Mouse (Mus musculus): ENCODE data around the gene Myo1b. TPM values are rescaled to one million over a fixed set of nuclear protein-coding genes. Genes with fewer than 3 reads are reported as not detected.

Gene Myo1b
- polyA plus RNA-seq, 1 experiment from 2014 or later: 87.7 TPM

GRCm38 (mm10) chr1:51769815-51770503, 145.9 kb downstream of the Myo1b start:
- no peak for ATAC-seq (ENCODE audit: low read depth)
- Histone ChIP-seq H3K27ac (replicated peaks; ENCODE audit: low read depth, low read length) (no peak overlapping the region), H3K4me1 (ENCODE audit: control insufficient read depth, insufficient read depth, low read length) (no peaks in the 10 kb centered on the region), H3K4me2 (ENCODE audit: low read depth, low read length) (no peak overlapping the region), H3K9ac (ENCODE audit: low read depth, low read length) (no peak overlapping the region), H3K27me3 (replicated peaks; ENCODE audit: control insufficient read depth, insufficient read depth, low read length) (no peaks in the 10 kb centered on the region), H3K36me3 (ENCODE audit: control insufficient read depth, insufficient read depth, low read length) (peaks cover 76% of the 10 kb centered on the region), H3K9me3 (ENCODE audit: control insufficient read depth, low read length) (no peaks in the 10 kb centered on the region), H3K4me3 (ENCODE audit: low read depth, low read length) (no peak overlapping the region)
- WGBS: 91% methylated on average over 12 of the region's 12 CpGs
- peak; percentile 8 for DNase-seq (ENCODE audit: low spot score)

- WGBS: 90% methylated on average over 4 of the region's 4 CpGs
Measured at GRCm38 (mm10) chr1:51766271-51766670, 149.6 kb downstream of the Myo1b start.

GRCm38 (mm10) chr1:51765156-51765555, 150.7 kb downstream of the Myo1b start:
- WGBS: 90% methylated on average over 5 of the region's 5 CpGs
- Histone ChIP-seq H3K4me2 (ENCODE audit: low read depth, low read length) (no peak overlapping the region), H3K4me1 (ENCODE audit: control insufficient read depth, insufficient read depth, low read length) (no peaks in the 10 kb centered on the region), H3K4me3 (ENCODE audit: low read depth, low read length) (no peak overlapping the region), H3K9ac (ENCODE audit: low read depth, low read length) (no peak overlapping the region), H3K36me3 (ENCODE audit: control insufficient read depth, insufficient read depth, low read length) (peaks cover 67% of the 10 kb centered on the region), H3K27ac (replicated peaks; ENCODE audit: low read depth, low read length) (no peak overlapping the region), H3K27me3 (replicated peaks; ENCODE audit: control insufficient read depth, insufficient read depth, low read length) (no peaks in the 10 kb centered on the region), H3K9me3 (ENCODE audit: control insufficient read depth, low read length) (no peaks in the 10 kb centered on the region)
- DNase-seq (ENCODE audit: low spot score): no peak
- ATAC-seq (ENCODE audit: low read depth): no peak

More at GRCm38 (mm10) chr1:51766271-51766670, 149.6 kb downstream of the Myo1b start:
- H3K4me2 ChIP-seq (ENCODE audit: low read depth, low read length): no peak overlapping the region
- no peaks in the 10 kb centered on the region for H3K27me3 ChIP-seq (replicated peaks; ENCODE audit: control insufficient read depth, insufficient read depth, low read length)
- DNase-seq (ENCODE audit: low spot score) (no peak), ATAC-seq (ENCODE audit: low read depth) (no peak)
- no peaks in the 10 kb centered on the region for H3K4me1 ChIP-seq (ENCODE audit: control insufficient read depth, insufficient read depth, low read length)
- no peaks in the 10 kb centered on the region for H3K9me3 ChIP-seq (ENCODE audit: control insufficient read depth, low read length)
- no peak overlapping the region for H3K4me3 ChIP-seq (ENCODE audit: low read depth, low read length)
- H3K36me3 ChIP-seq (ENCODE audit: control insufficient read depth, insufficient read depth, low read length): peaks cover 67% of the 10 kb centered on the region
- no peak overlapping the region for H3K9ac ChIP-seq (ENCODE audit: low read depth, low read length)
- no peak overlapping the region for H3K27ac ChIP-seq (replicated peaks; ENCODE audit: low read depth, low read length)

- WGBS: 84% methylated on average over 6 of the region's 6 CpGs
- Histone ChIP-seq H3K4me2 (ENCODE audit: low read depth, low read length) (no peak overlapping the region), H3K27ac (replicated peaks; ENCODE audit: low read depth, low read length) (no peak overlapping the region), H3K27me3 (replicated peaks; ENCODE audit: control insufficient read depth, insufficient read depth, low read length) (no peaks in the 10 kb centered on the region), H3K36me3 (ENCODE audit: control insufficient read depth, insufficient read depth, low read length) (peaks cover 91% of the 10 kb centered on the region), H3K9ac (ENCODE audit: low read depth, low read length) (no peak overlapping the region), H3K9me3 (ENCODE audit: control insufficient read depth, low read length) (no peaks in the 10 kb centered on the region), H3K4me3 (ENCODE audit: low read depth, low read length) (no peak overlapping the region), H3K4me1 (ENCODE audit: control insufficient read depth, insufficient read depth, low read length) (no peaks in the 10 kb centered on the region)
- DNase-seq (ENCODE audit: low spot score): no peak
- no peak for ATAC-seq (ENCODE audit: low read depth)
Measured at GRCm38 (mm10) chr1:51759657-51760056, 156.2 kb downstream of the Myo1b start.

GRCm38 (mm10) chr1:51758326-51759109, 157.4 kb downstream of the Myo1b start:
- Histone ChIP-seq H3K36me3 (ENCODE audit: control insufficient read depth, insufficient read depth, low read length) (peaks cover 97% of the 10 kb centered on the region), H3K4me2 (ENCODE audit: low read depth, low read length) (no peak overlapping the region), H3K9me3 (ENCODE audit: control insufficient read depth, low read length) (no peaks in the 10 kb centered on the region), H3K27ac (replicated peaks; ENCODE audit: low read depth, low read length) (no peak overlapping the region), H3K4me3 (ENCODE audit: low read depth, low read length) (no peak overlapping the region), H3K9ac (ENCODE audit: low read depth, low read length) (no peak overlapping the region), H3K4me1 (ENCODE audit: control insufficient read depth, insufficient read depth, low read length) (no peaks in the 10 kb centered on the region), H3K27me3 (replicated peaks; ENCODE audit: control insufficient read depth, insufficient read depth, low read length) (no peaks in the 10 kb centered on the region)
- 65% methylated on average over 15 of the region's 15 CpGs for WGBS
- ATAC-seq (ENCODE audit: low read depth) (no peak), DNase-seq (ENCODE audit: low spot score) (no peak)

GRCm38 (mm10) chr1:51753621-51754020, 162.2 kb downstream of the Myo1b start:
- DNase-seq (ENCODE audit: low spot score) (no peak), ATAC-seq (ENCODE audit: low read depth) (no peak)
- Histone ChIP-seq H3K4me3 (ENCODE audit: low read depth, low read length) (no peak overlapping the region), H3K4me2 (ENCODE audit: low read depth, low read length) (no peak overlapping the region), H3K4me1 (ENCODE audit: control insufficient read depth, insufficient read depth, low read length) (no peaks in the 10 kb centered on the region), H3K27me3 (replicated peaks; ENCODE audit: control insufficient read depth, insufficient read depth, low read length) (no peaks in the 10 kb centered on the region), H3K9me3 (ENCODE audit: control insufficient read depth, low read length) (no peaks in the 10 kb centered on the region), H3K9ac (ENCODE audit: low read depth, low read length) (no peak overlapping the region), H3K36me3 (ENCODE audit: control insufficient read depth, insufficient read depth, low read length) (peaks cover 79% of the 10 kb centered on the region), H3K27ac (replicated peaks; ENCODE audit: low read depth, low read length) (no peak overlapping the region)
- WGBS: 90% methylated on average over 6 of the region's 6 CpGs

- WGBS: 71% methylated on average over 10 of the region's 10 CpGs
- DNase-seq (ENCODE audit: low spot score): no peak
- no peak overlapping the region for H3K4me3 ChIP-seq (ENCODE audit: low read depth, low read length)
- no peaks in the 10 kb centered on the region for H3K27me3 ChIP-seq (replicated peaks; ENCODE audit: control insufficient read depth, insufficient read depth, low read length)
- no peak overlapping the region for H3K4me2 ChIP-seq (ENCODE audit: low read depth, low read length)
- H3K9me3 ChIP-seq (ENCODE audit: control insufficient read depth, low read length): no peaks in the 10 kb centered on the region
- no peak overlapping the region for H3K9ac ChIP-seq (ENCODE audit: low read depth, low read length)
- H3K4me1 ChIP-seq (ENCODE audit: control insufficient read depth, insufficient read depth, low read length): no peaks in the 10 kb centered on the region
- ATAC-seq (ENCODE audit: low read depth): no peak
- H3K36me3 ChIP-seq (ENCODE audit: control insufficient read depth, insufficient read depth, low read length): peaks cover 53% of the 10 kb centered on the region
- no peak overlapping the region for H3K27ac ChIP-seq (replicated peaks; ENCODE audit: low read depth, low read length)
Measured at GRCm38 (mm10) chr1:51751006-51751405, 164.9 kb downstream of the Myo1b start.

GRCm38 (mm10) chr1:51748306-51748705, 167.6 kb downstream of the Myo1b start:
- Histone ChIP-seq H3K4me3 (ENCODE audit: low read depth, low read length) (no peak overlapping the region), H3K4me1 (ENCODE audit: control insufficient read depth, insufficient read depth, low read length) (no peaks in the 10 kb centered on the region), H3K27ac (replicated peaks; ENCODE audit: low read depth, low read length) (no peak overlapping the region), H3K4me2 (ENCODE audit: low read depth, low read length) (no peak overlapping the region), H3K27me3 (replicated peaks; ENCODE audit: control insufficient read depth, insufficient read depth, low read length) (no peaks in the 10 kb centered on the region), H3K36me3 (ENCODE audit: control insufficient read depth, insufficient read depth, low read length) (peaks cover 40% of the 10 kb centered on the region), H3K9me3 (ENCODE audit: control insufficient read depth, low read length) (no peaks in the 10 kb centered on the region), H3K9ac (ENCODE audit: low read depth, low read length) (no peak overlapping the region)
- DNase-seq (ENCODE audit: low spot score): no peak
- ATAC-seq (ENCODE audit: low read depth): no peak
- WGBS: 74% methylated on average over 2 of the region's 2 CpGs
